Mouse (Mus musculus): ENCODE measurements around the gene Znhit1.

GRCm38 (mm10) chr5:137000612-137001011 is 12.8 kb upstream of the Znhit1 start:
- TF ChIP-seq CTCF (IDR thresholded peaks at IDR 0.05; ENCODE audit: low read depth, low read length) = no peak
- TF ChIP-seq GATA1 (IDR thresholded peaks at IDR 0.05; ENCODE audit: borderline replicate concordance, low read length) = no peak
- no peak for TF ChIP-seq TAL1 (conservative IDR thresholded peaks at IDR 0.05; ENCODE audit: low read depth, low read length)
- TF ChIP-seq POLR2AphosphoS5 (IDR thresholded peaks at IDR 0.05; ENCODE audit: insufficient replicate concordance, low read depth, low read length) = no peak

Data from G1E (cell line).